Comparison of ENCODE assay signal across 9 mouse cellular contexts in genomic region chr10:69845749-69846148, GRCm38 (mm10).
DNase-seq lines count a peak whose midpoint lies in the region; ATAC-seq lines count a peak whose summit lies in the region.
"Had no signal": no experiment of that assay in that cellular context is flagged by ENCODE, and none has a peak within 500 bp of the region (broad histone marks: within the 10 kb centered on the region; RNA-seq: fewer than 3 reads in every experiment).

No protein-coding gene starts in this region.

- peak; percentile 32 for DNase-seq in CD4-positive, CD25-positive, alpha-beta regulatory T cell, adult 2 months (ENCODE audit: low read depth, low spot score)
- peak; percentile 87 for DNase-seq in NIH3T3 (ENCODE audit: low read depth)
- DNase-seq in cerebellum, postnatal 14 days: peak; percentile 60 to 75
- DNase-seq in testis, postnatal 14 days (ENCODE audit: low spot score): peak; percentile 14

- no peak overlapping the region for H3K27ac ChIP-seq in kidney, embryonic 16.5 days (ENCODE audit: low read length)
- H3K27ac ChIP-seq: limb, embryonic 12.5 days had no signal

- 39% methylated on average over 4 of the region's 4 CpGs for WGBS in kidney, embryonic 16.5 days

- peaks cover 2% of the 10 kb centered on the region; the same call in 1 of the 2 replicates for H3K9me3 ChIP-seq in kidney, embryonic 16.5 days (ENCODE audit: low read length)
- H3K9me3 ChIP-seq: limb, embryonic 12.5 days had no signal

- H3K4me3 ChIP-seq in kidney, embryonic 16.5 days (ENCODE audit: low read length): no peak overlapping the region
- H3K4me3 ChIP-seq: limb, embryonic 12.5 days had no signal

- 0 out of 2 replicates have a peak, but pooled peaks cover 4% of the 10 kb centered on the region for H3K36me3 ChIP-seq in kidney, embryonic 16.5 days (ENCODE audit: insufficient read depth, low read length)
- H3K36me3 ChIP-seq: limb, embryonic 12.5 days had no signal

- no peaks in the 10 kb centered on the region for H3K27me3 ChIP-seq in kidney, embryonic 16.5 days (ENCODE audit: insufficient read depth, low read length)
- H3K27me3 ChIP-seq: limb, embryonic 12.5 days had no signal

- H3K4me2 ChIP-seq in kidney, embryonic 16.5 days (replicated peaks; ENCODE audit: low read depth, low read length): no peak overlapping the region
- H3K4me2 ChIP-seq: limb, embryonic 12.5 days had no signal

- no peak overlapping the region for H3K9ac ChIP-seq in kidney, embryonic 16.5 days (replicated peaks; ENCODE audit: low read length)
- H3K9ac ChIP-seq: limb, embryonic 12.5 days had no signal

- ATAC-seq in CD4-positive, CD25-positive, alpha-beta regulatory T cell, adult 4 months: no peak
- ATAC-seq in granulocyte monocyte progenitor cell, adult 5-6 weeks (replicated peaks; ENCODE audit: poor library complexity, severe bottlenecking): peak; percentile 94
- ATAC-seq in kidney, embryonic 16.5 days (ENCODE audit: low FRiP score, low TSS enrichment): peak; percentile 65
- ATAC-seq in megakaryocyte-erythroid progenitor cell, adult 5-6 weeks (replicated peaks; ENCODE audit: low FRiP score, low TSS enrichment, poor library complexity, severe bottlenecking): peak; percentile 94

- no peaks in the 10 kb centered on the region; the same call in 1 of the 2 replicates for H3K4me1 ChIP-seq in kidney, embryonic 16.5 days (ENCODE audit: insufficient read depth, low read length)
- H3K4me1 ChIP-seq: limb, embryonic 12.5 days had no signal

Comparison
In these comparisons a context has a peak if more than half of its experiments do, and no peak if none do; other contexts are left out.
1. DNase-seq: peak in every context shown above with its lines; median percentile 87 in NIH3T3; 68 in cerebellum, postnatal 14 days; 32 in CD4-positive, CD25-positive, alpha-beta regulatory T cell, adult 2 months; 14 in testis, postnatal 14 days.